Mouse (Mus musculus): ENCODE measurements at regions not wholly inside any gene's neighbourhood (a gene's known extent, or its start where the extent isn't known, plus 50 kb on each side); places are given as distances from the start of the nearest gene placed in this dataset.

DNA sequence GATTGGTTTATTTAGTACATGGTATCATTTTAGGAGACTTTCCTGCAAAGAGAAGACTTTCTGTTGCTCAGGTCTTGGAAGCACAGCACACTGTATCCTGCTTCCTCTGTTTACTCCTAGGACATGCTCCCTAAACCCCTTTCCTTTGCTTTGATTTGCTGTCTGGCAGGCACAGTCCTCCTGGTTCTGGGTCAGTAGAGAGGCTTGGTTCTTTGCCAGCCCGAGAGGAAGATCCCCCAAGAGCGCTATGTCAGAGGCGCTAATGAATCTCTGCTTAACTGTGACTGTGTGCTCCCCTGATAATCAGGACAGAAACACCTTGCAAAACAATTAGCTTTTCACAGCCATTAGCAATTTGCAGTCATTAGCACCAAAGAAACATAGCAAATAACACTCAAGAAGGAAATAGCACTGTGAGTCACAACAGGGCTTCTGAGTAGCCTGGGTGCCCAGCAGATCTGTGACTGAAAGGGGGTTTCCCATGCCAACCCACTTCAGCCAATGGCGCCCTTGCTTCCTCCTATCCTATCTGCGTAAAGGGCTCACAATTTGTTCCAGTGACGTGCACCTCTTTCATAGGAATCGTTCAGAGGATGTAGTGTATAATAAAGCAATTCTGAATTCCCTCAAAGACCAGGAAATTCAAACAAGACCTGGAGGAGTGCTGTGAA is 145.5 kb downstream of the Gm815 start:
- ATAC-seq (ENCODE audit: insufficient number of reproducible peaks, insufficient read depth, low FRiP score, low TSS enrichment, low read depth): no peak
- Histone ChIP-seq H3K4me3 (no peak overlapping the region), H3K4me2 (no peak overlapping the region), H3K4me1 (no peaks in the 10 kb centered on the region), H3K36me3 (no peaks in the 10 kb centered on the region), H3K9ac (no peak overlapping the region), H3K27ac (no peak overlapping the region), H3K9me3 (no peaks in the 10 kb centered on the region), H3K27me3 (no peaks in the 10 kb centered on the region)
- WGBS: 74% methylated on average over 7 of the region's 7 CpGs

DNA sequence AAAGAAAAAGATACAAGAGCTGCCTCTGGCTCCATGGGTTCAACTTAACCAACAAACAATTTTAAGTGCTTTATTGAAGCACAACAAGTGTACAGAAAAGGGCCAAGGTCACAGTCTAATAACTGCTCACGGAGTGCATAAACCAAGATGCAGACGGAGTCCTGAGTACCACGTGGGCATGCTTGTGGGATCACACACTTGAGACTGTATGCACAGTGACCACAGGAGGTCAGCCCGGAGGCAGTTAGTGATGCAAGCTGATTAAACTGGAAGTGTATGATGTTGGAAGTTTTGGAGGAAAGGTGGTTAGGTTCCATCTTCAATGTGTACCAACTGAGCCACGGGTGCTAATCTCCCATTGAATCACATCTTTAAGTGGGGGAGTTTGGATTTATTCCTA is 146.9 kb downstream of the Gm815 start:
- no peak overlapping the region for H3K4me2 ChIP-seq
- no peak overlapping the region for H3K27ac ChIP-seq
- H3K36me3 ChIP-seq: no peaks in the 10 kb centered on the region
- WGBS: 71% methylated on average over 5 of the region's 5 CpGs
- H3K27me3 ChIP-seq: no peaks in the 10 kb centered on the region
- no peaks in the 10 kb centered on the region for H3K9me3 ChIP-seq
- no peak for ATAC-seq (ENCODE audit: insufficient number of reproducible peaks, insufficient read depth, low FRiP score, low TSS enrichment, low read depth)
- H3K4me3 ChIP-seq: no peak overlapping the region
- H3K9ac ChIP-seq: no peak overlapping the region
- H3K4me1 ChIP-seq: no peaks in the 10 kb centered on the region

DNA sequence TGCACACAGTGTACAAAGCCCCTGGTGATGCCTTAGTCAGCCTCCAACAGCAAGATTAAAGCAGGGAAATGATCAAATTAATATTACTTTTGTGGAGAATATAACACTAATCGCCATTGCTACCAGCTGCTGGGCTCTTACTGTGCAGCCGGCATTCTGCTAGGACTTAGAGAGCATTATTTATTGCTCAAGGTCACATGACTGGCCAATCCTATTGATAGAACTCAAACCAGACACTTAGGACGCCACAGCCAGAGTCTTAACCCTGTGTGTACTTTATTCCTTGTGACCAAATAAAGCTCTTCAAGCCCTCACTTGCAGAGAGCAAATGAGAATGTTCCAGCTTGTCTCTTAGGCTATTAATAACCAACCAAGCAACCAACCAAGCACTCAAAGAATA is 152.6 kb downstream of the Gm815 start:
- no peaks in the 10 kb centered on the region for H3K27me3 ChIP-seq
- WGBS: 43% methylated on average over 3 of the region's 3 CpGs
- H3K4me2 ChIP-seq: no peak overlapping the region
- ATAC-seq (ENCODE audit: insufficient number of reproducible peaks, insufficient read depth, low FRiP score, low TSS enrichment, low read depth): no peak
- no peak overlapping the region for H3K27ac ChIP-seq
- no peaks in the 10 kb centered on the region for H3K36me3 ChIP-seq
- no peak overlapping the region for H3K9ac ChIP-seq
- H3K9me3 ChIP-seq: no peaks in the 10 kb centered on the region
- peaks cover 5% of the 10 kb centered on the region; the same call in 1 of the 2 replicates for H3K4me1 ChIP-seq
- no peak overlapping the region for H3K4me3 ChIP-seq

DNA sequence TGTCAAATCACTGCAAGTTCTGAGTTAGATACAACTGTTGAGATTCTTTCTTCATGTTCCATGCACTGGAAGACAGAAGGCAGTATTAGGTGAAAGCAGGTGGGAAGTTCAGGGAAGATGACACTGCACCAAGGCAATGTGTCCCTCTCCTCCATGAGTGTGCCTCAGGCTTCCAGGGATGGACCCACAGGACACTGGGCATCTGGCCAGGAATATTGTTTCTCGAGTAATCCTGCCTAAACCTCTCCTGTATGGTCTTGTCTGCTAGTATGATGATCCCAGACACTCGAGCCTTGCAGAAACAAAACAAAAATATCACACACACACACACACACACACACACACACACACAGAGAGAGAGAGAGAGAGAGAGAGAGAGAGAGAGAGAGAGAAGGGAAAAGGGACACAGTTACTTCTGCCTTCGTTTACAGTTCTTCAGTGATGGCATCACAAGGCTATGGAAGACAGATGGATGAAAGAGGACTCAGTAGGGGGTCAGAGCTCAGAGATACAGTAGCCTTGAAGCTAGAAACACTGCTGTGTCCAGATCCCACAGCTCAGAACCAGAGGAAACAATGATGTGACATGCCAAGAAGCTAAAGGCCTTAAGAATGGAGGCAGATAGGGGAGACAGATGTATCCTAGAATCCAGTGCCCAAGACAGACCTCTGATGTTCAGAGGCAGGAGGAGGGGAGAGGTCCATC is 154.8 kb downstream of the Gm815 start:
- no peak overlapping the region for H3K4me3 ChIP-seq
- H3K9ac ChIP-seq: no peak overlapping the region
- no peaks in the 10 kb centered on the region for H3K36me3 ChIP-seq
- 57% methylated on average over 3 of the region's 3 CpGs for WGBS
- H3K27me3 ChIP-seq: no peaks in the 10 kb centered on the region
- no peak for ATAC-seq (ENCODE audit: insufficient number of reproducible peaks, insufficient read depth, low FRiP score, low TSS enrichment, low read depth)
- no peak overlapping the region for H3K27ac ChIP-seq
- no peak overlapping the region for H3K4me2 ChIP-seq
- H3K9me3 ChIP-seq: no peaks in the 10 kb centered on the region
- peaks cover 5% of the 10 kb centered on the region; the same call in 1 of the 2 replicates for H3K4me1 ChIP-seq

DNA sequence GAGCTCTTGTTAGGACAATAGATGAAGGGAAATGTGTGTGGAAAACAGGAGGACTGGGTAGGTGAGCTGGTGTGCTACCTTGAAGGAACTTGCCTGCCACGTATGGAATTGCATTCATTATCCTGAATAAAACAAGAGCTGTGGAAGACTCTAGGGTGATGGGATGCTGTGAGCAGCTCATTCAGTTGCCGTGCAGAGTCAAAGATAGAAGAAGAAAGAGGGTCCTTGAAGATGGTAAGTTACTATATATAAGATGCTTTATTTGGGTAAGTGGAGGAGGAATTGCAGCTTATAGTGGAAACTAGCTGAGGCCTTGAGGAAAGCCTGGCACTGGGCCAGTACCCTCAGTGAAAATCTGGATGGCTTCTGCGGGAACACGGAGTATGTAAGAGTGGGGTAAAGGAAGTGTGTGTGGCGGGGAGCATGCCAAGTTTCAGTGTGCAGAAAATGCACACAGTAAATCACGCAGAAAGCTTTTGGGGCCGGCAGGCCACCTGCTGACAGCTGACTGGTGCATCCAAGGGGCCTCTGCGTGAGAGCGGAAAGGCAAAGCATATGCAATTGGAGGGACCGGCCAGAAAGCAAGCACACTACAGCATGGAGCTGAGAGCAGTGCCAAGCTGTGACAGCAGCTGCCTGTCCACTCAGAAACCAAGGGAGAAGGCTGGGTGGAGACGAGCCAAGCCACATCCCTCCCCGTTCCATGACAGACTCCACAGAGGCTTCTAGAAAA is 149.7 kb upstream of the Vldlr start:
- H3K27me3 ChIP-seq: no peaks in the 10 kb centered on the region
- 46% methylated on average over 12 of the region's 12 CpGs for WGBS
- peaks cover 15% of the 10 kb centered on the region for H3K4me1 ChIP-seq
- peak overlapping the region; percentile 41 for H3K4me2 ChIP-seq
- no peaks in the 10 kb centered on the region for H3K36me3 ChIP-seq
- no peaks in the 10 kb centered on the region for H3K9me3 ChIP-seq
- no peak overlapping the region for H3K4me3 ChIP-seq
- peak overlapping the region; percentile 66 for H3K27ac ChIP-seq
- 0 out of 2 replicates have a peak, but pooled peaks have one; percentile 59 for ATAC-seq (ENCODE audit: insufficient number of reproducible peaks, insufficient read depth, low FRiP score, low TSS enrichment, low read depth)
- no peak overlapping the region for H3K9ac ChIP-seq

DNA sequence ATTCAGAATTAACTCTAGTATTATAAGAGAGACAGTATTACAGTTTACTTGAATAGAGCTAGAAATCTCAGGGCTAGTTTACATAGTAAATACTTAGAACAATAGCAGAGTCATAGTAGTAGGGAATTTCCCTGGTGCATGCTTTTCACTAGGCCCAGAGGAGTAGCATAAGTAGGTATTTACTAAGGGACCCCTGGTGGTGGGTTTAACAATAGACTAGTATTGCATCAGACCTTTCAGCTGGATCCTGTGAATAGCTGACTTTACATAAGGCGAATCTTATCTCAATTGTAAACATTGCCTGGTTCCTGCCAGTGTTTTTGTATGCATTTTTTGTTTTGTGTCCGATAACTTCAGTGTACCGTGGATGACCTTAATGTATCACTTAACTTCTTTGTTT is 143.0 kb upstream of the Vldlr start:
- no peaks in the 10 kb centered on the region; the same call in 1 of the 2 replicates for H3K4me1 ChIP-seq
- no peak for ATAC-seq (ENCODE audit: insufficient number of reproducible peaks, insufficient read depth, low FRiP score, low TSS enrichment, low read depth)
- WGBS: 82% methylated on average over 3 of the region's 3 CpGs
- H3K9me3 ChIP-seq: no peaks in the 10 kb centered on the region
- H3K27ac ChIP-seq: no peak overlapping the region
- no peak overlapping the region for H3K4me2 ChIP-seq
- no peaks in the 10 kb centered on the region for H3K27me3 ChIP-seq
- H3K36me3 ChIP-seq: no peaks in the 10 kb centered on the region
- H3K9ac ChIP-seq: no peak overlapping the region
- no peak overlapping the region for H3K4me3 ChIP-seq

DNA sequence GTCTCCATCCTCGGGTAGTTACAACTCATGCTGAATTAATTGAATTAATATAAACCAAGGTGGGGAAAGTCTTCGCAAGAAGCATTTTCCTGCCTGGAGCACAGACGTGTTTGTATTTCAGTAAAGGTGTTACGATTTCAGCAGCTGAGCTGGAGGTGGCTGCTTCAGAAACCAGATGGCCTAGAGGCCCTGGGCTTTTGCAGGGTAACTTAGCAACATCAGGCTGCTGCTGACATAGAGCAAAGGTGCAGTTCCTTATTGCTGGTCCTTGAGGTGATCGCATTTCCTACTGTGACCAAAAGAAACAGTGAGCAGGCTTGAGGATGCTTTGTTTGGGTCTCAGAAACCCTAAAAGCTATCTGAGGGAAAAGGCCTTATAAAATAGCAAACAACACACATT is 141.3 kb upstream of the Vldlr start:
- Histone ChIP-seq H3K4me3 (no peak overlapping the region), H3K27ac (no peak overlapping the region), H3K4me1 (no peaks in the 10 kb centered on the region), H3K9ac (no peak overlapping the region), H3K36me3 (no peaks in the 10 kb centered on the region), H3K9me3 (no peaks in the 10 kb centered on the region), H3K27me3 (no peaks in the 10 kb centered on the region), H3K4me2 (no peak overlapping the region)
- no peak for ATAC-seq (ENCODE audit: insufficient number of reproducible peaks, insufficient read depth, low FRiP score, low TSS enrichment, low read depth)
- 67% methylated on average over 5 of the region's 5 CpGs for WGBS

DNA sequence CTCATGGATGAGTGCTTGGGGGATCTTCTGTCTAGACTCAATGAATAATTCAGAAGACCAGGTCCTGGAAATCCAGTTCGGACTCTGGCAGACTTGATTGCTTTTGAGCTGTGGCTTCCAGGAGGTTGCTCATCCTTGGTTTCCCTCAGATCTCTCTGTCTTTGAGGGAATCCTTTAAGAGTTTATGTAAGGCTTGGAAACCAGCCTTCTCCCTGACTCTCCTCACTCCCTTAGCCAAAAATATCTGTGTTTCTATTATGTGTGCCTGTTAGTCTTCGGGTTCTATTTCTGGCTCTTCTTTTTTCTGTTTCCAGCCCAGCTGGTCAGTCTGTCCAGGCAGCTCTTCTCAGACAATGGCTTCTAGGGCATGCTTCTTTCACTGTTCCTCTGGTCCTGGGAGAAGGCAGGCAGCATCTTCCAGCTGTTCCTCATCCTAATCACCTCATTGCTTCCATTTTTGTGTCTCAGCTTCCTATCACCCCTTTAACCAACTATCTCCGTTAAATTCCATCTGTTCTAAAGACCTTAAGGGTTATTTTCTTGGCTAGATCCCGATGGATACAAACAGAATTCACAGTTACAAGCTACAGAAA is 139.3 kb upstream of the Vldlr start:
- Histone ChIP-seq H3K36me3 (no peaks in the 10 kb centered on the region), H3K27ac (no peak overlapping the region), H3K4me3 (no peak overlapping the region), H3K4me1 (no peaks in the 10 kb centered on the region), H3K27me3 (no peaks in the 10 kb centered on the region), H3K9ac (no peak overlapping the region), H3K9me3 (no peaks in the 10 kb centered on the region), H3K4me2 (no peak overlapping the region)
- no peak for ATAC-seq (ENCODE audit: insufficient number of reproducible peaks, insufficient read depth, low FRiP score, low TSS enrichment, low read depth)
- 84% methylated on average over 4 of the region's 4 CpGs for WGBS

DNA sequence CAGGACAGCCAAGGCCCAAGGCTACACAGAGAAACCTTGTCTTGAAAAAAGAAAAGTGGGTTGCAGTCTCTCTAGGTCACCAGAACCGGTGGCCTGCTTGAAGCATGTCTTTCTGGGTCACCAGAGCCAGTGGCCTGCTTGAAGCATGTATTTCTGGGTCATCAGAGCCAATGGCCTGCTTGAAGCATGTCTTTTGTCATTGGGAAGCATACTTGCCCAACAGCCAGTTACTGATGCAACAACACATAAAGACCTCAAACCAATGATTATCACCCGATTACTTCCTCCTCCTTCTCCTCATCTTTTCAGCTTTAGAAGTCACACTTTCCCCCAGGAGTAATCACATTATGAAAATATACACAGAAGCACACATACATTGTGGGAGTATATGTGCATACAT is 128.9 kb upstream of the Vldlr start:
- no peak for ATAC-seq (ENCODE audit: insufficient number of reproducible peaks, insufficient read depth, low FRiP score, low TSS enrichment, low read depth)

DNA sequence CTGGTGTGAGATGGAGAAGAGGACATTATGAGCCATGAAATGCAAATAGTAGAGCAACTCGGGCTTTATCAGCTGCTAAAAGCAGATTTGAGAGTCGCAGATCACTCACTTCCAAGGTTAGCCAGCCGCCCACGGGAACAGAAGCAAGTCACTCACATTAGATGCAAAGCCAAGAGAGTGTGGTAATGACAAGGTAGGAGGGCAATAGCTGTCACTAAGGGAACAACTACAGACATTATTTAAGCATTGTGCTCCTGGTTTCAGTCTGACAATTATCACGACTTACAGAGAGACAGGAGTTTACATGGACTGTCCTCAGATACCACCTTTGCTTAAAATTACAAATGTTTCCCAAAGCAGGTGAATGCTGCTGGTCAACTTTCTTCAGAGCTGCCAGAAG is 128.5 kb upstream of the Vldlr start:
- no peaks in the 10 kb centered on the region for H3K27me3 ChIP-seq
- no peak overlapping the region for H3K9ac ChIP-seq
- H3K9me3 ChIP-seq: no peaks in the 10 kb centered on the region; the same call in 1 of the 2 replicates
- no peaks in the 10 kb centered on the region for H3K36me3 ChIP-seq
- 89% methylated on average over 5 of the region's 5 CpGs for WGBS
- ATAC-seq (ENCODE audit: insufficient number of reproducible peaks, insufficient read depth, low FRiP score, low TSS enrichment, low read depth): no peak
- H3K27ac ChIP-seq: no peak overlapping the region
- H3K4me2 ChIP-seq: no peak overlapping the region
- no peak overlapping the region for H3K4me3 ChIP-seq
- H3K4me1 ChIP-seq: no peaks in the 10 kb centered on the region

More for the DNA sequence above, 128.9 kb upstream of the Vldlr start:
- no peak overlapping the region for H3K4me2 ChIP-seq
- H3K36me3 ChIP-seq: no peaks in the 10 kb centered on the region
- H3K4me3 ChIP-seq: no peak overlapping the region
- H3K27me3 ChIP-seq: no peaks in the 10 kb centered on the region
- H3K9me3 ChIP-seq: no peaks in the 10 kb centered on the region; the same call in 1 of the 2 replicates
- H3K9ac ChIP-seq: no peak overlapping the region
- H3K27ac ChIP-seq: no peak overlapping the region
- H3K4me1 ChIP-seq: no peaks in the 10 kb centered on the region
- WGBS: 85% methylated on average over 2 of the region's 2 CpGs

DNA sequence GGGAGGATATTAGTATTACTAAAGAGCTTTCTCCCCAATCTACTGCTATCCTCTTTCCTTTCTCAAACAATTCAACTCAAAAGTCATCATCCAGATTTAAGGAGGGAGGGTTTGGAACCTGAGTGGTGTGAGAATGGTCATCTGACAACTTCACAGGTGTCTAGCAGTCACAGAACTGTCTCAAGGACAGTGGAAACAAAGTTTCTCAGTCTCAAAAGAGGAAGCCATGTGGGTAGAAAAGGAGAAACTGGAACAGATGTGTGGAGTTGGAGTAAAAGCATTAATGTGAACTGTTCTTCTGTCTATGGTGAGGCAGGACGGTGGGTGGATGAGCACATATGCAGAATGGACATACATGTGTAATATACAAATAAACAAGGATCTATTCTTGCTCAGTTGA is 127.2 kb upstream of the Vldlr start:
- no peak overlapping the region for H3K9ac ChIP-seq
- H3K27me3 ChIP-seq: no peaks in the 10 kb centered on the region
- WGBS: 87% methylated on average over 1 of the region's 1 CpGs
- no peak for ATAC-seq (ENCODE audit: insufficient number of reproducible peaks, insufficient read depth, low FRiP score, low TSS enrichment, low read depth)
- H3K4me2 ChIP-seq: no peak overlapping the region
- H3K27ac ChIP-seq: no peak overlapping the region
- no peaks in the 10 kb centered on the region for H3K36me3 ChIP-seq
- no peaks in the 10 kb centered on the region; the same call in 1 of the 2 replicates for H3K9me3 ChIP-seq
- no peaks in the 10 kb centered on the region for H3K4me1 ChIP-seq
- no peak overlapping the region for H3K4me3 ChIP-seq
